Mouse (Mus musculus) thymus, postnatal 36 days (tissue): Measurements from ENCODE around the gene Ncapg2.
A peak's percentile ranks its signal among the peaks of the same experiment; 100 is the strongest.

Source experiments
- DNase-seq, 2 experiments: peaks; one replicate each; pipeline ENCODE4 v3.0.0; 2022; ENCODE audit warnings: mixed read lengths in 2 of 2

Ncapg2 gene

GRCm38 (mm10) chr12:116460379-116461065, 55.3 kb downstream of the Ncapg2 start:
- DNase-seq = no peak

GRCm38 (mm10) chr12:116467030-116467429, 61.8 kb downstream of the Ncapg2 start:
- DNase-seq = peak in 1 of 2 experiments; percentile 19

- DNase-seq = no peak
Observed at GRCm38 (mm10) chr12:116468348-116468747, 63.1 kb downstream of the Ncapg2 start.

GRCm38 (mm10) chr12:116469096-116469495, 63.9 kb downstream of the Ncapg2 start:
- no peak for DNase-seq

DNA sequence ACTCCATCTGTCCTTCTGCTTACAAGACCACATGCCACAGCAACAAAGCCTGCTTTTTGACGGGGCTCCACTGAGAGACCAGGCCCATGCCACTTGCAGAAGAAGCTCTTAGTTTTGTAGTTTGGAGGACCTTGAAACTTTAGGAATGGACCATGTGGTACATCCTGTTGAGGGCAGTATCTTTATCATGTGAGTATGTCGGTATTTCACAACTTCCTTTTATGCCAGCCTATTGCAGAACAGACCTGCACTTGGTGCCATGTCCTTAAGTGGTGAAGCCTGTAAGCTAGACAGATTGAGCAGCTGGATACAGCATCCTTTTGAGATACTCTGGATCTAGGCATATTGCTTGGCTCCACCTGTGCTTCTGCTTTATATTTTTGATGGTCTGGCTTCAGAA, 68.1 kb downstream of the Ncapg2 start:
- DNase-seq = no peak

GRCm38 (mm10) chr12:116473761-116474160, 68.6 kb downstream of the Ncapg2 start:
- DNase-seq = no peak

DNA sequence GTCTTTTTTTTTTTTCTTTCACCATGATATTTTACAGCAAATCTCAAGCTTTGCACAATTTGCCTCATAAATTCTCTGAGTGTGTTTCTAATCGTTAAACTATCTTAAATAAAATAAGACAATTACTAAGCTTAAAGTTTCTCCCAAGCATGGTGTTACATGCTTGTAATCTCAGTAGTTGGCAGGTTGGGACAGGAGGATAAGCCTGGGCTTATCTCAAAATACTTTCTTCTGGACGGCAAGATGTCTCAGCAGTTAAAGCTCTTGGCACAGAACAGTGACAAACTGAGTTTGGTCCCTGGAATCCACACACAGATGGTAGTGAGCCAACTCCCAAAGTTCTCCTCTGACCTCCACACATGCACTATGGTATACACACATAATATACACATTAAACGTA, 69.5 kb downstream of the Ncapg2 start:
- no peak for DNase-seq

- DNase-seq = no peak
Observed at GRCm38 (mm10) chr12:116478771-116479170, 73.6 kb downstream of the Ncapg2 start.

- DNase-seq = no peak
Observed at GRCm38 (mm10) chr12:116481921-116482320, 76.7 kb downstream of the Ncapg2 start.

GRCm38 (mm10) chr12:116483581-116483980, 78.4 kb downstream of the Ncapg2 start:
- DNase-seq = no peak

DNA sequence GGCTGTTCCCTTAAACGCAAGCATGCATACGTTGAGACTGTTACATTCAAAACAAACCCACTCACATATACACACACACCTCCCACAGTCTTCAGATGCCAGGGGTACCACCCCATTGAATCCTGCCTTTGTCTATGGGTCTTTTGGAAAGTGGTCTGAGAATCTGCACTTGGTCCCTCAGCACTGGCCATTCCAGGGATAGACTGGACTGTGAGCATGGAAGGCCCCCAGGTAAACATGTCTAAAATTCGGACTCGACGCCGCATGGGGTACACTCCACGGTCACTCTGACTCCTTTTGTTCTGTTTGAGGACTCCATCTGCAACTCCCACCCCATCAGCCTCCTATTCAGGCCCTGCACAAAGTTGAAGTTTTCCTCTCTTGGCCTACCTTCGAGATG, 79.8 kb downstream of the Ncapg2 start:
- DNase-seq = no peak

DNA sequence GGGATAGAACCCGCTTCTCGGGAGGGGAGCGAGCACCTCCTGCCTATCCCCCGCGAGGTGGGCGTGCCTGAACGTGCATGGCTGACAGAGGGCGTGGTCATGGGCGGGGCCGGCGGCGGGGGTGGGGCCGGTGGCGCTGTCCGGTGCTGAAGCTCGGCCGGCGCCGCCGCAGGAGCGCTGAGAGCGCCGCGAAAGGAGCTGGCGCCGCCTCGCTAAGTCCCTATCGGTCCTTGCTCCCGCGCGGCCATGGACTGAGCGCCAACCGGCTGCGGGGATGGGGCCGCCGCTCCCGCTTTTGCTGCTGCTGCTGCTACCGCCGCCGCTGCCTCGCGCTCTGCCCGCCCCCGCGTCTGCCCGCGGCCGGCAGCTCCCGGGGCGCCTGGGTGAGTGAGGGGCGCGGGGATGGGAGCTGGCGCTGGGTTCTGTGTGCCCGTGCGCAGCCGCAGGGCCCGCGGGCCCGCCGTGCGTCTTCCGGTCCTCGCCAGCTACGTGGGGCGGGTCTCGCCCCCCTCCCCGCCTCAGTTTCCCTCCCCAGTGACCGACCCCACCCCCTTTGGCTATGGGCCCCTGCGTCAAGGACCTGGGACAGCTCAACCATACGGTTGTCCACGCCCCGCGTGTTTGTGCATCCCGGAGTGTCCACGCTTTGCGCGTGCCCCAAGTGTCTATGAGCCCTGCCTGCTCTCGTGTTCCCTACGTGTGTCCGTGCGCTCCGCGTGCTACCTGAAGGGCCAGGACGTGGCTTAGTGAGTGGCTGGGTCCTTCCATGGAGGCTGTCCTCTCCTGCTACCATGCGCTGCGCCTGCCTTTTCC, 80.6 kb downstream of the Ncapg2 start, which contains the start of gene Ptprn2:
TSS of gene Ptprn2 (plus strand) at position 130 of the 813 bp plus-strand sequence.
- peak; percentile 59 to 69 for DNase-seq

- no peak for DNase-seq
Observed at GRCm38 (mm10) chr12:116486404-116486730, 81.2 kb downstream of the Ncapg2 start.

GRCm38 (mm10) chr12:116488836-116489235, 83.6 kb downstream of the Ncapg2 start:
- DNase-seq = no peak

DNA sequence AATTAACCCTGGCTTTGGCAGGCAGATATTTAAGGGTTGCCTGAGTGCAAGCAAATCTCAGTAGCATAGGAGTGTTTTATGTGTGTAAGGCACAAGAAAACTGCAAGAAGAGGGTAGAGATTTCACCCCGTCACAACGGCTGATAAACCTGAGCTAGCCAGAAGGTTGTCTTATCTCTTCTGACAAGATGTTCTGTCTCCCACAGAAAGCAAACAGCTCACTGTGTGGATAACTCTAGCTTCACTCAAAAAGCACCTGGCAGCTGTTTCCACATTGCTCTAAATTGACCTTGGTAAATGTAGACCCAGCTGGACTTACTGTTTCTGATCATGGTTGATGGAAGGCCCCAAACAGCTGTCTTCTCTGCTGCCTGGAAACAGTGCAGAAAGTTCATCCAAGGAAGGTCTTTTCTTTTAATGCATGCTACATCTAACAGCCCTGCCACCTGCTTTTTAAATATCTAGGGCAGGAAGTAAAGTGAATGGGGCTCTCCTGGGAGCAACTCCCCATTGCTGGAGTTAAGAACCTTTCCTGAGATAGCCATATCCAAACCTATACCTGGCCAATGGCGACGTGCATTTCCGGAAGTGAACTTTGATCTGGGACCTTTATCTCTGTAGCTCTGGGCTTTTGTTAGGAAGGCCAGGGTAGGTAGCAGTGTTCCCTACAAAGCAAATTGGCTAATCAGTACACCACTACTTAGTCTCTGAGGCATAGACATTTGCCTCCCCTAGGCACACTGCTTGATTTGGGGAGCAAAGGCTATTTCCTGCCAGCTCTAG, 85.6 kb downstream of the Ncapg2 start:
- no peak for DNase-seq

GRCm38 (mm10) chr12:116498666-116499065, 93.5 kb downstream of the Ncapg2 start:
- no peak for DNase-seq

- DNase-seq = no peak
Observed at GRCm38 (mm10) chr12:116500652-116501051, 95.5 kb downstream of the Ncapg2 start.

DNA sequence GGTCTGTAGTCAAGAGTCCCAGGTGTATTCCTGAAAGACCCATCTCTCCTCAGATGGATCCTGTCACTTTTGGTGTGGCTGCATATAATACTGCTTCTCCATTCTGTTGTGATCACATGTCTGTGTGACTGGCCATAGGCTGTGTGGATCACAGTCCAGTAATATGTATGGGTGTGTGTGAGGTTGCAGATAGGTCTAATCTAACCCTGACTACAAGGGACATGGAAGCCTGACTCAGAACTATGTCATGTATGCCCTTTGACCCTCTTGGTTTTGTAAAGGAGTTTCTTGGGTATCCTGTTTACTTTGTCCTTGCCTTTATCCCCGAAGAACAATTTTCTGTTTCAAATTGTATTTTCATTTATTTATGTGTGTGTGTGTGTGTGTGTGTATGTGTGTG, 107.3 kb downstream of the Ncapg2 start:
- no peak for DNase-seq
